Mouse (Mus musculus) CH12.LX (cell line): ENCODE data around the gene Afg1l. TPM values are rescaled to one million over a fixed set of nuclear protein-coding genes. Genes with fewer than 3 reads are reported as not detected.

ENCODE experiments used
- DNase-seq: peaks from one replicate; pipeline ENCODE4 v3.0.0-alpha.2; 2013; ENCODE audit errors: extremely low read depth
- H3K27ac ChIP-seq: 2 replicates; pipeline ENCODE4 v1.5.1; 2012; ENCODE audit warnings: low read depth, mild to moderate bottlenecking, control low read depth, moderate library complexity; ENCODE audit not compliant: insufficient read depth
- H3K27me3 ChIP-seq: replicated peaks from 2 replicates; pipeline ENCODE3; 2012; ENCODE audit warnings: inconsistent platforms
- H3K36me3 ChIP-seq, 2 experiments: replicated peaks in 1 of 2; 2 replicates each; pipeline versions ENCODE3 to v1.6.1; 2012; ENCODE audit warnings: inconsistent platforms in 1 of 2, low read length in 1 of 2, mild to moderate bottlenecking in 1 of 2, mixed read lengths in 1 of 2, moderate library complexity in 1 of 2; ENCODE audit not compliant: control insufficient read depth in 1 of 2, insufficient read depth in 1 of 2
- H3K4me1 ChIP-seq, 2 experiments: 2 replicates each; pipeline ENCODE4 v1.6.1; 2012; ENCODE audit warnings: inconsistent platforms in 1 of 2, moderate library complexity in 1 of 2; ENCODE audit not compliant: insufficient read depth in 2 of 2, control insufficient read depth in 1 of 2
- H3K4me2 ChIP-seq: 2 replicates; pipeline ENCODE4 v1.6.1; 2012; ENCODE audit warnings: low read depth, mild to moderate bottlenecking, control low read depth; ENCODE audit not compliant: poor library complexity, insufficient read depth, severe bottlenecking
- H3K4me3 ChIP-seq, 3 experiments: fragments of 150-350 bp in 1 of 3; sonication (generic) in 1 of 3; replicated peaks in 1 of 3; 2 replicates each; pipeline versions ENCODE3 to v1.5.1; 2011 to 2012; ENCODE audit warnings: low read depth in 2 of 3, low read length in 2 of 3, mild to moderate bottlenecking in 2 of 3, moderate library complexity in 2 of 3, control low read depth in 1 of 3, improper control_type of control experiment in 1 of 3, inconsistent platforms in 1 of 3, mixed read lengths in 1 of 3; ENCODE audit not compliant: poor library complexity in 1 of 3
- H3K79me2 ChIP-seq: replicated peaks from 2 replicates; pipeline ENCODE4 v1.6.1; 2012; ENCODE audit warnings: mild to moderate bottlenecking, moderate library complexity; ENCODE audit not compliant: control insufficient read depth, poor library complexity, insufficient read depth, severe bottlenecking; ENCODE audit errors: extremely low read depth
- H3K9ac ChIP-seq: 2 replicates; pipeline ENCODE4 v1.6.1; 2012; ENCODE audit warnings: low read depth, mild to moderate bottlenecking, control low read depth, moderate library complexity; ENCODE audit not compliant: insufficient read depth
- H3K9me3 ChIP-seq: replicated peaks from 2 replicates; pipeline ENCODE3; 2012; ENCODE audit warnings: low read length, inconsistent platforms, mixed read lengths
- CHD2 ChIP-seq: IDR thresholded peaks from 2 replicates; pipeline ENCODE4 v1.6.1; 2011; ENCODE audit warnings: low read length, improper control_type of control experiment
- CTCF ChIP-seq, 2 experiments: IDR thresholded peaks in 1 of 2; conservative IDR thresholded peaks in 1 of 2; 2 replicates each; pipeline ENCODE4 v1.5.1; 2011 to 2012; ENCODE audit warnings: low read depth in 2 of 2, low read length in 2 of 2, improper control_type of control experiment in 1 of 2, inconsistent platforms in 1 of 2, mild to moderate bottlenecking in 1 of 2, moderate library complexity in 1 of 2
- E2F4 ChIP-seq: IDR thresholded peaks from 2 replicates; pipeline ENCODE4 v1.6.1; 2011; ENCODE audit warnings: low read depth, low read length, improper control_type of control experiment; ENCODE audit not compliant: insufficient replicate concordance
- EP300 ChIP-seq: IDR thresholded peaks from 2 replicates; pipeline ENCODE4 v1.6.1; 2011; ENCODE audit warnings: low read length, improper control_type of control experiment
- GABPA ChIP-seq: IDR thresholded peaks from 2 replicates; pipeline ENCODE4 v1.6.1; 2012; ENCODE audit warnings: low read depth, low read length, improper control_type of control experiment, inconsistent platforms; ENCODE audit not compliant: insufficient replicate concordance
- HCFC1 ChIP-seq: IDR thresholded peaks from 2 replicates; pipeline ENCODE4 v1.6.1; 2012; ENCODE audit warnings: low read depth, mild to moderate bottlenecking, inconsistent platforms, low read length, improper control_type of control experiment
- IRF4 ChIP-seq: IDR thresholded peaks from 2 replicates; pipeline ENCODE4 v1.6.1; 2014; ENCODE audit warnings: low read depth, mild to moderate bottlenecking, inconsistent platforms, low read length, improper control_type of control experiment
- JUN ChIP-seq: IDR thresholded peaks from 2 replicates; pipeline ENCODE4 v1.6.1; 2011; ENCODE audit warnings: low read depth, mild to moderate bottlenecking, low read length, improper control_type of control experiment, moderate library complexity; ENCODE audit not compliant: insufficient read depth
- JUND ChIP-seq: conservative IDR thresholded peaks from 2 replicates; pipeline ENCODE4 v1.6.1; 2011; ENCODE audit warnings: low read depth, low read length, improper control_type of control experiment
- MAFK ChIP-seq: IDR thresholded peaks from 2 replicates; pipeline ENCODE4 v1.6.1; 2011; ENCODE audit warnings: low read length, improper control_type of control experiment; ENCODE audit not compliant: insufficient replicate concordance
- MAZ ChIP-seq: IDR thresholded peaks from 2 replicates; pipeline ENCODE4 v1.6.1; 2012; ENCODE audit warnings: low read depth, mild to moderate bottlenecking, inconsistent platforms, low read length, improper control_type of control experiment, moderate library complexity
- MEF2A ChIP-seq: IDR thresholded peaks from 2 replicates; pipeline ENCODE4 v1.6.1; 2014; ENCODE audit warnings: low read depth, mild to moderate bottlenecking, inconsistent platforms, low read length, improper control_type of control experiment, borderline replicate concordance
- MXI1 ChIP-seq: IDR thresholded peaks from 2 replicates; pipeline ENCODE4 v1.6.1; 2011; ENCODE audit warnings: mild to moderate bottlenecking, low read depth, low read length, improper control_type of control experiment
- MYC ChIP-seq: IDR thresholded peaks from 2 replicates; pipeline ENCODE4 v1.6.1; 2011; ENCODE audit warnings: low read depth, mild to moderate bottlenecking, improper control_type of control experiment, low read length
- NRF1 ChIP-seq: IDR thresholded peaks from 2 replicates; pipeline ENCODE4 v1.6.1; 2014; ENCODE audit warnings: low read depth, mild to moderate bottlenecking, inconsistent platforms, low read length, improper control_type of control experiment, moderate library complexity
- PAX5 ChIP-seq: IDR thresholded peaks from 2 replicates; pipeline ENCODE4 v1.6.1; 2012; ENCODE audit warnings: low read length, inconsistent platforms, mixed read lengths
- POLR2A ChIP-seq: IDR thresholded peaks from 2 replicates; pipeline ENCODE4 v1.6.1; 2011; ENCODE audit warnings: low read depth, mild to moderate bottlenecking, improper control_type of control experiment, low read length
- POLR2AphosphoS2 ChIP-seq: IDR thresholded peaks from 2 replicates; pipeline ENCODE4 v1.6.1; 2011; ENCODE audit warnings: low read depth, low read length, improper control_type of control experiment
- RAD21 ChIP-seq: IDR thresholded peaks from 2 replicates; pipeline ENCODE4 v1.6.1; 2011; ENCODE audit warnings: low read depth, mild to moderate bottlenecking, low read length, improper control_type of control experiment, moderate library complexity
- SIN3A ChIP-seq: IDR thresholded peaks from 2 replicates; pipeline ENCODE4 v1.6.1; 2012; ENCODE audit warnings: low read length, improper control_type of control experiment, inconsistent platforms
- SMC3 ChIP-seq: IDR thresholded peaks from 2 replicates; pipeline ENCODE4 v1.6.1; 2011; ENCODE audit warnings: low read depth, low read length, improper control_type of control experiment
- TBP ChIP-seq: conservative IDR thresholded peaks from 2 replicates; pipeline ENCODE4 v1.6.1; 2011; ENCODE audit warnings: low read depth, low read length, improper control_type of control experiment
- TCF12 ChIP-seq: IDR thresholded peaks from 2 replicates; pipeline ENCODE4 v1.6.1; 2014; ENCODE audit warnings: low read depth, mild to moderate bottlenecking, inconsistent platforms, low read length, improper control_type of control experiment
- UBTF ChIP-seq: IDR thresholded peaks from 2 replicates; pipeline ENCODE4 v1.6.1; 2012; ENCODE audit warnings: low read depth, mild to moderate bottlenecking, inconsistent platforms, low read length, improper control_type of control experiment, moderate library complexity
- USF1 ChIP-seq: IDR thresholded peaks from 2 replicates; pipeline ENCODE4 v1.6.1; 2014; ENCODE audit warnings: low read depth, mild to moderate bottlenecking, inconsistent platforms, low read length, improper control_type of control experiment
- ZMIZ1 ChIP-seq: IDR thresholded peaks from 2 replicates; pipeline ENCODE4 v1.6.1; 2012; ENCODE audit warnings: low read depth, mild to moderate bottlenecking, inconsistent platforms, low read length, improper control_type of control experiment
- dilution Hi-C: fragments of 300-500 bp; cut with MboI; formaldehyde crosslinking; loops from 2 replicates; pipeline ENCODE4 v1.14.3; 2020; ENCODE audit warnings: low sequenced_read_pairs; ENCODE audit not compliant: extremely low pct_unique_long_range_greater_than_20kb, extremely low pct_ligation_motif_present
- in situ Hi-C: fragments of 300-500 bp; cut with MboI; formaldehyde crosslinking; loops from 3 replicates; pipeline ENCODE4 v1.14.3; 2019; ENCODE audit warnings: low sequenced_read_pairs, low pct_ligation_motif_present, low pct_unique_long_range_greater_than_20kb, mixed read lengths
- polyA plus RNA-seq: library from polyadenylated mRNA; unstranded; fragments of >175 nt; gene quantifications from 2 replicates; pipeline ENCODE4 v1.2.1, GENCODE M21; 2012; ENCODE audit warnings: low read depth; ENCODE audit not compliant: insufficient read length
- total RNA-seq, 2 experiments: library from RNA; depleted of rRNA; stranded (reverse); fragments of 300-350 nt in 1 of 2; fragments of >200 nt in 1 of 2; gene quantifications; 2 replicates each; pipeline ENCODE4 v1.2.3; 2012 to 2014

The Afg1l gene
- total and polyA plus RNA-seq, 3 experiments, result 3.1 to 6.9 (median 4.5) TPM

GRCm38 (mm10) chr10:42410748-42411537 lies 67.4 kb downstream of the Afg1l start:
- H3K36me3 ChIP-seq, result peaks cover 22 to 33% of the 10 kb centered on the region in 2 experiments
- no peaks in the 10 kb centered on the region for H3K79me2 ChIP-seq
- H3K4me1 ChIP-seq, result no peaks in the 10 kb centered on the region
- no peak overlapping the region for H3K4me3 ChIP-seq
- no peaks in the 10 kb centered on the region for H3K9me3 ChIP-seq
- H3K9ac ChIP-seq, result no peak overlapping the region
- no peak for DNase-seq
- no peak overlapping the region for H3K4me2 ChIP-seq
- dilution Hi-C loops, result no loop called here
- no peaks in the 10 kb centered on the region for H3K27me3 ChIP-seq
- in situ Hi-C loops, result no loop called here
- no peak overlapping the region for H3K27ac ChIP-seq
- no peak for TF ChIP-seq HCFC1
- TF ChIP-seq JUN, result no peak
- TF ChIP-seq MXI1, result no peak
- TF ChIP-seq E2F4, result no peak
- no peak for TF ChIP-seq EP300
- no peak for TF ChIP-seq NRF1
- no peak for TF ChIP-seq UBTF
- TF ChIP-seq POLR2A, result no peak
- no peak for TF ChIP-seq SIN3A
- no peak for TF ChIP-seq RAD21
- TF ChIP-seq ZMIZ1, result no peak
- no peak for TF ChIP-seq USF1
- no peak for TF ChIP-seq SMC3
- no peak for TF ChIP-seq MAFK
- no peak for TF ChIP-seq JUND
- no peak for TF ChIP-seq TBP
- TF ChIP-seq, all 38 proteins: peak for 0

DNA sequence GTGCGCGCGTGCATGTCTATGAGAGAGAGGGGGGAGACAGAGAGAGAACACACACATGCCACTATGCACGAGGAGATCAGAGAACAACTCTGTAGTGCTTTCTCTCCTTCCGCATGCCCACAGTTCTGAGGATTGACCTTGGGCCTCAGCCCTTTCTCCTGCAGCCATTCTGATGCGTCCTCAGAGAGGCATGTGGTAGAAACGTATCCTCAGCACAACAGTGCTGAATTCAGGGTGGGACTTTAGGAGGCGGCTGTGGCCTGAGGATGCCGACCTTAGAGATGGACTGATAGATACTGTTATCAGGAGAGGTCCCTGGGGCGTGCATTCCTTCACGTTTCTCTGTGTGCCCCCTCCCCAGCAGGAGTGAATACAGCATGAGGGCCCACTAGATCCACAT lies 87.9 kb downstream of the Afg1l start:
- no peak for DNase-seq
- H3K9me3 ChIP-seq, result peaks cover 4% of the 10 kb centered on the region
- in situ Hi-C loops, result no loop called here
- TF ChIP-seq MEF2A (no peak), JUN (no peak), SMC3 (no peak), ZMIZ1 (no peak), CHD2 (no peak), MXI1 (no peak), MYC (no peak), TCF12 (no peak), GABPA (no peak), IRF4 (no peak), JUND (no peak), MAFK (no peak), CTCF (conservative IDR thresholded peaks at IDR 0.05 in 1 of 2, IDR thresholded peaks at IDR 0.05 in 1 of 2; ENCODE audit: low read depth in 2 of 2, low read length in 2 of 2) (no peak), PAX5 (no peak), UBTF (no peak), POLR2AphosphoS2 (no peak), MAZ (no peak)
- 0 out of 4 replicates have a peak, but pooled peaks cover 0 to 4% of the 10 kb centered on the region in 2 experiments for H3K4me1 ChIP-seq
- peaks cover 13 to 27% of the 10 kb centered on the region in 2 experiments for H3K36me3 ChIP-seq
- H3K79me2 ChIP-seq, result no peaks in the 10 kb centered on the region
- no peak overlapping the region for H3K27ac ChIP-seq
- no peak overlapping the region for H3K4me3 ChIP-seq
- no peak overlapping the region for H3K4me2 ChIP-seq
- no peaks in the 10 kb centered on the region for H3K27me3 ChIP-seq
- H3K9ac ChIP-seq, result no peak overlapping the region
- dilution Hi-C loops, result no loop called here
